Mouse (Mus musculus): ENCODE measurements around the gene Gm10961.

Gene Gm10961

DNA sequence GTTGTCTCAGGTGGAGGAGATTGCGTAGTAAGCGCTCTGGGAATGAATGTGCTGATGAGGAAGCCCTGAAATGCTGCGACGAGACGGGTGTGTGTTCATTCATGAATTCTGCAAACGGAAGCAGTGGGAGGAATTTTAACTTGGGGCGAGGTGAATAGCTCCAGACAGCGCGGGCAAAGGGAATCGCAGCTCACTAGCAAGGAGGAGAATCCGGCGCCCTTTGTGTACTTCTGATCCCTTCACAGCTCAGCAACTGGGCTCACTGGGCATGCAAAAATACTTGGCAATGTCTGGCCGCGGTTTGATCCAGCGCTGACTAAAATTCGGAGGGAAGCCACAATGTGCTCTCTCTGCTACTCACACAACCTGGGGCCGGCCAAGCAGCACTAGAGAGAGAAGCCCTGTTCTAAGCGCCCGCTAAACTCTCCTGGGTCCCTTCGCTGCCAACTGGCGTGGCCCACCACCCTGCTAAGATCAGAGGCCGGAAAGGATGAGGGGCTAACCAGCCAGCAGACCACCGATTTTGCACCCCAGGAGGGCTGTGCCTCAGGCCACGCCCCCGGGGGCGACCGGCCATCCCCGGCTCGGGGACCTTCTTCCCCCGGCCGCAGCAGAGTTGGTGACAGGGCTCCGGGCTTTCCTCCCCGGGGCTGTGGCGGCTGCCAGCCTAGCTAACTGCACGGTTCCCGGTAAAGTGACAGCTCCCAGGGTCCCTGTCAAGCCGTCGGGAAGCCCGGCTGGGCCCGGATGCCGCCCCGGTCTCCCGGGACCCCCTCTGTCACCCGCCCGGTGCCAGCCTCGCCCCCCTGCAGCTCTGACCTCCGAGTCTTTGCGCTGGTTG is at the start of gene Gm10961:
Gene Gm10961, plus strand, starts transcription at position 641 of the 841 bp plus-strand sequence.
- peak; percentile 71 for DNase-seq (ENCODE audit: low spot score)

GRCm38 (mm10) chr3:107582130-107582874 is 48.8 kb upstream of the Gm10961 start:
- DNase-seq (ENCODE audit: low spot score): no peak

DNA sequence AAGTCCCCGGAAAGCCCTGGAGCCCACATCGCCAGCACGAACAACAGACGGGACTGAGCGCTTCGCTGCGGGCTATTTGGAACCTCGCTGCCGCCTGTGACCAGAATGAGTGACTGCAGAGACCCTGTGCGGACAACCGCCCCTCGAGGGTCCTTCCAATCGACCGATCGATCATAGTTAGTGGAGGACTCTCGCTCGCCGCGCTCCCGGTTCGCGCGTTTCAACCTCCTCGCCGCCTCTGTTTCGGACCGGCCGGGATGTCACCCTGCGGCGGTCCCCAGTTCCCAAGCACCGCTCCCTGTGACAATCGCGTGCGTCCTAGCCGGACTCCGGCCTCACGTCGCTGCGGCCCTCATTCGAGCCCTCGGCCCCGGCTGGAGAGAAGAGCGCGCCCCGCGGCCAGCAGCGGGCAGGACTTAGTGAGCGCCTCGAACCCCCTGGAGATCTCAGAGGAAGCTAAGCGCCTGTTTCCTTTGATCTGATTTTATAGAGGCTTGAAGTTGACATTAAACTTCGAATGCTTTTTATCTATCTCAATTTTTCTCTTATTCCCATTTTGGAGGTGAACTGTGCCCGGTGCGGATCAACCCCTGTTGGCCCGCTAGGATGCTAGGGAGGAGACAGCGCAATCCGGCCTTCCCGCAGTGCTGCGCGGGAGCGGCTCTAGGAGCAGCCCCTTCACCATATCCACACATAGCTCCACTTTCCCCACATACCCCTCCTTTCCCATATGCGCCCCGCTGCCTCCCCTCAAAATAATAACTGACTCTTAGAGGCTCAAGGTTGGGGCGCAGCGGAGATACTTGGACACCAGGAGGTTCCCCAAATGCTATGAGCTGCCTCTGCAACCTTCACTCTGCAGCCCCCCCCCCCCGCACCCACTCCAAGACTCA is 48.0 kb upstream of the Gm10961 start:
- no peak for DNase-seq (ENCODE audit: low spot score)

GRCm38 (mm10) chr3:107583893-107584292 is 47.2 kb upstream of the Gm10961 start:
- DNase-seq (ENCODE audit: low spot score): no peak

- DNase-seq (ENCODE audit: low spot score): peak; percentile 66
These were observed 44.6 kb upstream of the Gm10961 start for GRCm38 (mm10) chr3:107586504-107586903.

- no peak for DNase-seq (ENCODE audit: low spot score)
These were observed 39.5 kb upstream of the Gm10961 start for GRCm38 (mm10) chr3:107591612-107592011.

GRCm38 (mm10) chr3:107593632-107594031 is 37.5 kb upstream of the Gm10961 start:
- no peak for DNase-seq (ENCODE audit: low spot score)

GRCm38 (mm10) chr3:107594662-107595263 is 36.4 kb upstream of the Gm10961 start, which contains the start of gene Alx3:
TSS of gene Alx3 (plus strand) at chr3:107595031.
- no peak for DNase-seq (ENCODE audit: low spot score)

DNA sequence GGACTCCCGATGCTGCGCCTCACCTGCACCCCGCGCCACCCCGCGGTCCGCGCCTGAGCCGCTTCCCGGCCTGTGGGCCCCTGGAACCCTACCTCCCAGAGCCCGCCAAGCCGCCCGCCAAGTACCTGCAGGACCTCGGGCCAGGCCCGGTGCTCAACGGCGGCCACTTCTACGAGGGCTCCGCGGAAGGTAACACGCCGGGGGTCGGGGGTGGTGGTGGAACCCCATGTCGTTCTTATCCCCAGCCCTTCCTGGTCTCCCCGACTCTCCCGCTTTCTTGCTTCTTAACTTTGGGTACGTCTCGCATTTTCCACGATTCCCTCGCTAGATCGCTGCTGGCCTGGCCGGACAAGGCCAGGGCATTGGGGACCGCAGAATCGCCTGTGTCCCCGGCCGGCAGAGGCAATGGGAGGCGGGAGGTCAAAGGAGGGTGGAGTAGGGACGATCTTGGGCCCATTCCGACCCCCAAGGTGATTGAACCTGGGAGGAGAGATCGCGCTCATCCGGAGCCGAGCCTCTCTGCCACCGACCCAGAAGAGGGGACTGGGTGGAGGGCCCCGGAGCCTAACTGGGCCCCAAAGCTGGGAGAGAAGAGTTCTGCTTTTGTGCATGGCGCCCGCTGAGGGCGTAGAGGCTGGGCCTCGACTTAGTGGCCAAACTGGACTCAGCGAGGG is 35.7 kb upstream of the Gm10961 start:
- DNase-seq (ENCODE audit: low spot score): no peak

GRCm38 (mm10) chr3:107595938-107596461 is 35.1 kb upstream of the Gm10961 start:
- no peak for DNase-seq (ENCODE audit: low spot score)

DNA sequence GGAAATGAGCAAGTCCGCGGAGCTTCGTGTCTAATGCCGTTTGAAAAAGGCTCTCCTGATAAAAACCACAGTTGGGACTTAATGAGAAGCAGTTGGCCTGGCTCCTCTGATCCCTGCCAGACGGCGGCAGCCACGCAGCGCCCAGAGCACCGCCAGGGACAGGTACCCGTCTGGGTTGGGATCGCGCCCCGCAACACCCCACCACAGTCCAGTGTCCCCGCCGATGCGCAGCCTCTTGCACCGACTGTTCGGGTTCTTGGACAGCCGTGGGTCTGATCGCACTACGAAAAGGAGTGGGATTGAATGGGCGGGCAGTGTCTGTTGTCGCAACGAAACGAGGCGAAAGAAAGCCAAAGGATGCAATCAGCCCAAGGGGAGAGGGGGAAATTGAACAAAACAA is 34.6 kb upstream of the Gm10961 start:
- DNase-seq (ENCODE audit: low spot score): no peak

DNA sequence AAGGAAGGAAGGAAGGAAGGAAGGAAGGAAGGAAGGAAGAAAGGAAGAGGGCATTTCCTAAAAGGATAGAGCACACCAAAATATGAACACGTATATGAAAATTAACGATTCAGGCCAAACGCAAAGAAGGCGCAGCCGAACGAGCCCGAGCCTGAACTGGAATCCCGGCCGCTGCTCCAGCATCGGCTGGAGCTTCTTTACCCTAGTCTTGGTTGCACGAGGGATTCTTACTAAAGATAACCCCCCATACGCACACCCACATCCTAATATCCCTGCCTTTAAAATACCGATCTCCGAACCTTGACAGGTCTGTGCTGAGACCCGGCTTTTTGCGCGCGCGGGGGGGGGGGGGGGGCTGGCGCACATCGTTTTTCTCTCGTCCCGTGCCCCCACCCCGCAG is 34.0 kb upstream of the Gm10961 start:
- DNase-seq (ENCODE audit: low spot score): no peak

DNA sequence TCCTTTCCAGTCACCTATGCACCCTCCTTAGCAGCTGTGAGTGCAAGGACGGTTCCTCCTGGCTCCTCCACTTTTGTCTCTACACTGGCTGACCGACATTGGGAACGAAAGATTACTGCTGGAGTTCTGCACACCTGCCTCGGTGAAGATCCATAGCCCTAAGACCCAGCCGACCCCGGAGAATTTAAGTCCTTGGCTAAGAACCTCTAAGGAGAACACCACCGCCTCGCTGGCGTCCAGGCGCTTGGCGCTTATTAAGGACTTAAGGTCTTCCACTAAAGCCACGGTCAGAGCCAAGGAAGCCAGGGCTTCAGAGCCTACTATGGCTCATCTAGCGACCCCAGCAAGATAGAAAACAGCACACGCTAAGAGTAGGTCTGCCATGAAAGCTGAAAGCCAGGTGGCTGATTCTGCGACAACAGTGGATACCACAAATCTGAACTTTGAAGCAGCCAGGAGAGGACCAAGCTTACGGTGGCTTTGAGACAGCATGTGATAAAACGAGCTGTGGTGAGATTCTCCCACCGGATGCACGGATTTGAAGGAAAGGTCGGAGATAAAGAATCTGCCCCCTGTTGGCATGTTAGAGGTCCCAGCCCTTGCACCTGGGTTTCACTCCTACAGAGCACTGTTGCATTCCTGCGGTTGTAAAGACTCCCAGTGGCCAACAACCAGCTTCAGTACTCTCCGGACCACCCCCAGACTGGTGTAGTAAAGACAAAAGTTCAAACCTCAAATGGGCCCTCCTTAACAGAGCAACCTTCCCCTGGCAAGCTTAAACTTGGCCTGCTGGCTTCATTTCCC is 33.3 kb upstream of the Gm10961 start:
- no peak for DNase-seq (ENCODE audit: low spot score)

DNA sequence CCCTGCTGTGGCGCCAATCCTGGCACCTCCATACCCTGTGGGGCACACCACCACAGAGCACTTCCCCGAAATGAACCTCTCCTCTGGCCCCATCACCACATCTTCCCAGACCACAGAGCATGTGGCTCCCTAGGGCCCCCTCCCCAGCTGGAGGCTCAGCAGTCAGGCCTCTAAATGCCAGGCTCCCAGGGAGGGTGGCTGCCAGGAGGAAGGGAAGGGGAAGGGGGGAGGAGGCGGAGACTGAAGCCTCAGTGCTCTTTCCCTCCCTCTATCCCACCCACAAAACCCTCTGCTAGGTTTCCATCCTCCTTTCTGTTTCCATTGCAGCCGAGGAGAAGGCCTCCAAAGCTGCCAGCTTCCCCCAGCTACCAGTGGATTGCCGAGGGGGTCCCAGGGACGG is 31.0 kb upstream of the Gm10961 start:
- no peak for DNase-seq (ENCODE audit: low spot score)

GRCm38 (mm10) chr3:107605304-107605703 is 25.8 kb upstream of the Gm10961 start:
- peak; percentile 84 for DNase-seq (ENCODE audit: low spot score)

- no peak for DNase-seq (ENCODE audit: low spot score)
These were observed 23.9 kb upstream of the Gm10961 start for GRCm38 (mm10) chr3:107607221-107607620.

DNA sequence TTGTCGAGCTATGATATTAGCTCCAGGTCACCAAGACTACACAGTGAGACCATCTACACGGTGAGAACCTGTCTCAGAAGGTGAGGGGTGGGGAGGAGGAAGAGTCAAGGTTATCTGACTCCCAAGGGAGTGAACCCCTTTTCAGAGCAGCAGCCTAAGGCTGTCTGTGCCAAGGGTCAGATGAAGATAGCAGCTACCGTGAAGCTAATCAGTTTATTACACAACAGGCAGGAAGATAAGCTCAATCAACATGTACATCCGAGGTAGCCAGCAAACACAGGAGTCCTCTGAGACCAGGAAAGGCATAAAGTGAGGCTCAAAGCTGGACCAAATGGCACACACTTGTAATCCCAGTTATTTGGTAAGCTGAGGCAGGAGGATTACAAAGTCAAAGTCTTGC is 22.3 kb upstream of the Gm10961 start:
- DNase-seq (ENCODE audit: low spot score): no peak

DNA sequence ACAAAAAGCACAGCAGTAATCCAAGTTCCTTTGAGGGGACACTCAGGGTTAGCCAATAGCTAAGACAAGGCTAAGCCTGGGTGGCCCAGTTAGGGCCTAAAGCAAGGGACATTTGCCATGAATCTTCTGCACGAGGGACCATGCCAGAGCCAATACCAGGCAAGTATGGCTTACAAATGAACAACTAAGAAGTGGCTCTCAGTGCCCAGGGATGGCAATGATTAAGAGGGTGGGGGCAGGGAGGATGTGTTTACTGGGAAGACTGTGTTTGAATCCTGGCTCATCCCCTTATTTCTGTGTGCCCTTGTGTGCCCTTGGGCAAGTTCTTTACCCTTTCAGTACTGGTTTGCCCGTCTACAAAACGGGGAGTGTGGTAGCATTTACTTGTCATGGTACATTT is 21.7 kb upstream of the Gm10961 start:
- no peak for DNase-seq (ENCODE audit: low spot score)

GRCm38 (mm10) chr3:107611394-107611793 is 19.7 kb upstream of the Gm10961 start:
- no peak for DNase-seq (ENCODE audit: low spot score)

GRCm38 (mm10) chr3:107612902-107613525 is 18.1 kb upstream of the Gm10961 start:
- DNase-seq (ENCODE audit: low spot score): peak; percentile 81

Measured in testis, postnatal 10 days (tissue).